Mouse (Mus musculus) lung, embryonic 16.5 days (tissue): Measurements from ENCODE around the gene Naa35. TPM values are rescaled to one million over a fixed set of nuclear protein-coding genes. Genes with fewer than 3 reads are reported as not detected.

Experiments used
- ATAC-seq: fragments of 200-750 bp; cut with Nextera tagmentation; 2 replicates; pipeline ENCODE4 v1.8.0; 2017; ENCODE audit warnings: low read depth, mild to moderate bottlenecking, moderate library complexity
- H3K27ac ChIP-seq: fragments of 300-500 bp; sonication (generic); 2 replicates; pipeline ENCODE4 v1.5.1; 2014; ENCODE audit warnings: mild to moderate bottlenecking, control low read depth, low read length
- H3K27me3 ChIP-seq: fragments of 300-500 bp; sonication (generic); 2 replicates; pipeline ENCODE4 v1.6.1; 2014; ENCODE audit warnings: low read depth, low read length, mixed read lengths; ENCODE audit not compliant: control insufficient read depth, insufficient read depth
- H3K36me3 ChIP-seq: fragments of 300-500 bp; sonication (generic); 2 replicates; pipeline ENCODE4 v1.6.1; 2014; ENCODE audit warnings: low read length; ENCODE audit not compliant: control insufficient read depth, insufficient read depth
- H3K4me1 ChIP-seq: fragments of 300-500 bp; sonication (generic); replicated peaks from 2 replicates; pipeline ENCODE4 v1.6.1; 2014; ENCODE audit warnings: low read length, mixed read lengths; ENCODE audit not compliant: control insufficient read depth, insufficient read depth
- H3K4me2 ChIP-seq: fragments of 300-500 bp; sonication (generic); 2 replicates; pipeline ENCODE4 v1.6.1; 2014; ENCODE audit warnings: low read depth, low read length, control low read depth
- H3K4me3 ChIP-seq: fragments of 300-500 bp; sonication (generic); 2 replicates; pipeline ENCODE4 v1.5.1; 2014; ENCODE audit warnings: mild to moderate bottlenecking, low read length, control low read depth
- H3K9ac ChIP-seq: fragments of 300-500 bp; sonication (generic); 2 replicates; pipeline ENCODE4 v1.6.1; 2014; ENCODE audit warnings: low read length, control low read depth
- H3K9me3 ChIP-seq: fragments of 300-500 bp; sonication (generic); 2 replicates; pipeline ENCODE4 v1.6.1; 2016; ENCODE audit warnings: low read length; ENCODE audit not compliant: control insufficient read depth
- WGBS: fragments of 180-500 bp; shearing (Covaris S2); extraction: QIAGEN DNeasy Blood & Tissue Kit; methylation state at CpG from one replicate; pipeline ENCODE4 v1.1.7; 2014; 5-methylcytosine and 5-hydroxymethylcytosine counted together
- polyA plus RNA-seq: library from polyadenylated mRNA; unstranded; fragments of >200 nt; fragmentation: Nextera tagmentation; extraction: Ambion mirVana; gene quantifications from 2 replicates; pipeline ENCODE4 v1.2.1, GENCODE M21; 2015

Gene Naa35
- polyA plus RNA-seq, 1 experiment from 2014 or later = 96.9 TPM

GRCm38 (mm10) chr13:59676316-59677229 is 91.5 kb downstream of the Naa35 start:
- Histone ChIP-seq H3K36me3 (no peaks in the 10 kb centered on the region), H3K27ac (no peak overlapping the region), H3K4me3 (no peak overlapping the region), H3K4me2 (no peak overlapping the region; the same call in 1 of the 2 replicates), H3K9me3 (no peaks in the 10 kb centered on the region), H3K27me3 (no peaks in the 10 kb centered on the region), H3K9ac (no peak overlapping the region), H3K4me1 (peaks cover 8% of the 10 kb centered on the region)
- WGBS = 61% methylated on average over 12 of the region's 12 CpGs
- ATAC-seq = no peak

GRCm38 (mm10) chr13:59679306-59679705 is 94.2 kb downstream of the Naa35 start:
- ATAC-seq = no peak
- no peak overlapping the region for H3K27ac ChIP-seq
- WGBS = 34% methylated on average over 4 of the region's 4 CpGs

DNA sequence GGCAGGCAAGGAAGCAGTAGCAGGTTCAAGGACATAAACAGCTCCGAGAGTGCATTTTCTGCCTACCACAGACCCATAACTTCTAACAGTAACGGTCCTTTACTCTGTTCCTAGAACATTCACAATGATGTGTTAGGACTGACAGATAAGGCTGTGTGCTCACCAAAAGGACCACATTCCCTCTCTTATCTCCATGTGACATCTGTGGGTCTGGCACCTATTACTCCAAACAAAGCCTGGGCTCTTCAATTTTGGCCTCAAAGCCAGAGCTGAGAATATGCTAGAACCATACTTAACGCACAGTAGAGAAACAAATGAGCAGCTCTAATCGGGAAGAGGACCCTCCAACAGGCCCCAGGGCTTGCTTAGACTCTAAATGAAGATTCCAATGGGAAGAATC is 94.8 kb downstream of the Naa35 start:
- Histone ChIP-seq H3K4me1 (no peaks in the 10 kb centered on the region), H3K9ac (no peak overlapping the region), H3K27ac (no peak overlapping the region), H3K4me2 (no peak overlapping the region), H3K36me3 (no peaks in the 10 kb centered on the region), H3K4me3 (no peak overlapping the region), H3K27me3 (no peaks in the 10 kb centered on the region), H3K9me3 (no peaks in the 10 kb centered on the region)
- WGBS = 49% methylated on average over 4 of the region's 4 CpGs
- ATAC-seq = no peak

More at GRCm38 (mm10) chr13:59679306-59679705, 94.2 kb downstream of the Naa35 start:
- Histone ChIP-seq H3K4me1 (peaks cover 2% of the 10 kb centered on the region), H3K4me3 (no peak overlapping the region), H3K27me3 (no peaks in the 10 kb centered on the region), H3K9ac (no peak overlapping the region), H3K4me2 (no peak overlapping the region), H3K36me3 (no peaks in the 10 kb centered on the region), H3K9me3 (no peaks in the 10 kb centered on the region)

GRCm38 (mm10) chr13:59682629-59683028 is 97.6 kb downstream of the Naa35 start:
- Histone ChIP-seq H3K27me3 (no peaks in the 10 kb centered on the region), H3K4me3 (no peak overlapping the region), H3K4me1 (no peaks in the 10 kb centered on the region), H3K4me2 (no peak overlapping the region), H3K9me3 (no peaks in the 10 kb centered on the region), H3K27ac (no peak overlapping the region), H3K9ac (no peak overlapping the region), H3K36me3 (no peaks in the 10 kb centered on the region)
- WGBS = 23% methylated on average over 7 of the region's 7 CpGs
- ATAC-seq = no peak

DNA sequence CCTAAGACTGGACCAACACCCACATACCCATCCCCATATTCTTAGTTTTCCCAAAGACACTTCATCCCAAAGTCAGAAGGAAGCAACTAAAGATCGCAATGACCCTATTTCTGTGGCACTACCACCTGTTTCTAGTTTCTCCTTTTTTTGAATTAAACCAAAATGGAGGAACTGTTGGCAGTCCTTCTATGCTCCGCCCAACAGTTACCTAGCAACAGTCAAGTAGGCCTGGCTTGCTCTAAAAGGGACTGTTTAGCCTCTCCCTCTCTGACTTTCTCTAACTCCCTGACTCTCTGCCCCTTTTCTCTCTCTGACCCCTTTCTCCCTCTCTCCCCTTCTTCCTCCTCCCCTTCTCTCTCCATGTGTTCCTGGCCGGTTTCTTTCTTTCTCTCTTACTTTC is 100.2 kb downstream of the Naa35 start:
- Histone ChIP-seq H3K4me3 (no peak overlapping the region), H3K27me3 (no peaks in the 10 kb centered on the region)
- ATAC-seq = no peak

More for the DNA sequence above, 100.2 kb downstream of the Naa35 start:
- WGBS = 84% methylated on average over 3 of the region's 3 CpGs
- Histone ChIP-seq H3K36me3 (no peaks in the 10 kb centered on the region), H3K9ac (no peak overlapping the region), H3K4me1 (no peaks in the 10 kb centered on the region), H3K27ac (no peak overlapping the region), H3K4me2 (no peak overlapping the region), H3K9me3 (no peaks in the 10 kb centered on the region)

Other genes starting within 250 kb of the Naa35 start
- 17.8 and 19.3 TPM in 2 replicates for gene Agtpbp1, start within 50 bp of the Naa35 start, polyA plus RNA-seq
- gene Golm1, start 90.6 kb downstream of the Naa35 start, polyA plus RNA-seq = 34.5 and 36.9 TPM in 2 replicates
- gene 4921517D22Rik, start 108.8 kb downstream of the Naa35 start, polyA plus RNA-seq = not detected in 2 replicates
- gene Spata31d1a, start 125.1 kb downstream of the Naa35 start, polyA plus RNA-seq = not detected in 2 replicates
- not detected in 2 replicates for gene Spata31d1b, start 127.0 kb downstream of the Naa35 start, polyA plus RNA-seq
- gene Spata31d1d, start 146.5 kb downstream of the Naa35 start, polyA plus RNA-seq = not detected in 2 replicates
- 0.24 and 0.29 TPM in 2 replicates for gene 1700014D04Rik, start 161.5 kb downstream of the Naa35 start, polyA plus RNA-seq
- gene Isca1, start 184.6 kb downstream of the Naa35 start, polyA plus RNA-seq = 168 and 183 TPM in 2 replicates
- gene Gm49354, start 197.0 kb downstream of the Naa35 start, polyA plus RNA-seq = not detected in 2 replicates
- gene Tut7, start 237.9 kb downstream of the Naa35 start, polyA plus RNA-seq = 46.8 and 50.7 TPM in 2 replicates